Mouse (Mus musculus) MEL (cell line): Measurements from ENCODE around the gene Tab2. TPM values are rescaled to one million over a fixed set of nuclear protein-coding genes. Genes with fewer than 3 reads are reported as not detected.

Experiments used
- DNase-seq: peaks from one replicate; pipeline ENCODE4 v3.0.0; 2011; ENCODE audit warnings: low read depth, low spot score
- H3K27ac ChIP-seq: 2 replicates; pipeline ENCODE4 v1.5.1; 2012; ENCODE audit warnings: low read depth, mild to moderate bottlenecking, control low read depth, low read length, moderate library complexity; ENCODE audit not compliant: control insufficient read depth
- H3K27me3 ChIP-seq, 2 experiments: fragments of 150-350 bp in 1 of 2; sonication (generic) in 1 of 2; 2 replicates each; pipeline ENCODE4 v1.6.1; 2012; ENCODE audit warnings: low read length in 2 of 2, mild to moderate bottlenecking in 2 of 2, improper control_type of control experiment in 1 of 2, moderate library complexity in 1 of 2; ENCODE audit not compliant: insufficient read depth in 2 of 2, control insufficient read depth in 1 of 2
- H3K36me3 ChIP-seq, 2 experiments: 2 replicates each; pipeline ENCODE4 v1.6.1; 2012 to 2014; ENCODE audit warnings: low read length in 2 of 2, improper control_type of control experiment in 1 of 2, inconsistent platforms in 1 of 2, mild to moderate bottlenecking in 1 of 2; ENCODE audit not compliant: insufficient read depth in 2 of 2, control insufficient read depth in 1 of 2
- H3K4me1 ChIP-seq, 2 experiments: fragments of 150-350 bp in 1 of 2; sonication (generic) in 1 of 2; 2 replicates each; pipeline ENCODE4 v1.6.1; 2012; ENCODE audit warnings: low read length in 2 of 2, improper control_type of control experiment in 1 of 2, mild to moderate bottlenecking in 1 of 2; ENCODE audit not compliant: insufficient read depth in 2 of 2, control insufficient read depth in 1 of 2
- H3K4me3 ChIP-seq, 2 experiments: fragments of 150-350 bp in 1 of 2; sonication (generic) in 1 of 2; 2 replicates each; pipeline ENCODE4 v1.5.1; 2012; ENCODE audit warnings: low read depth in 2 of 2, low read length in 2 of 2, mild to moderate bottlenecking in 2 of 2, moderate library complexity in 2 of 2, control low read depth in 1 of 2, improper control_type of control experiment in 1 of 2; ENCODE audit not compliant: control insufficient read depth in 1 of 2, insufficient read depth in 1 of 2
- H3K79me2 ChIP-seq: 2 replicates; pipeline ENCODE4 v1.6.1; 2012; ENCODE audit warnings: mild to moderate bottlenecking, low read length, moderate library complexity; ENCODE audit not compliant: control insufficient read depth, poor library complexity, insufficient read depth
- H3K9ac ChIP-seq: 2 replicates; pipeline ENCODE4 v1.6.1; 2012; ENCODE audit warnings: low read depth, mild to moderate bottlenecking, control low read depth, low read length, moderate library complexity; ENCODE audit not compliant: control insufficient read depth, poor library complexity, severe bottlenecking
- H3K9me3 ChIP-seq: fragments of 150-350 bp; sonication (generic); replicated peaks from 2 replicates; pipeline ENCODE4 v1.6.1; 2012; ENCODE audit warnings: mild to moderate bottlenecking, low read length, improper control_type of control experiment, moderate library complexity; ENCODE audit not compliant: insufficient read depth
- MAX ChIP-seq: IDR thresholded peaks from 2 replicates; pipeline ENCODE4 v1.6.1; 2011; ENCODE audit warnings: low read length, improper control_type of control experiment
- MAZ ChIP-seq: IDR thresholded peaks from 2 replicates; pipeline ENCODE4 v1.6.1; 2012; ENCODE audit warnings: low read depth, mild to moderate bottlenecking, inconsistent platforms, low read length, improper control_type of control experiment
- NELFE ChIP-seq: IDR thresholded peaks from 2 replicates; pipeline ENCODE4 v1.6.1; 2011; ENCODE audit warnings: low read depth, low read length, improper control_type of control experiment
- NRF1 ChIP-seq: IDR thresholded peaks from 2 replicates; pipeline ENCODE4 v1.6.1; 2014; ENCODE audit warnings: low read depth, mild to moderate bottlenecking, inconsistent platforms, low read length, improper control_type of control experiment, moderate library complexity; ENCODE audit not compliant: poor library complexity, insufficient read depth, severe bottlenecking
- RCOR1 ChIP-seq: IDR thresholded peaks from 2 replicates; pipeline ENCODE4 v1.6.1; 2012; ENCODE audit warnings: low read depth, mild to moderate bottlenecking, inconsistent platforms, low read length, improper control_type of control experiment
- SMC3 ChIP-seq: IDR thresholded peaks from 2 replicates; pipeline ENCODE4 v1.6.1; 2011; ENCODE audit warnings: low read depth, low read length, improper control_type of control experiment
- TAL1 ChIP-seq: IDR thresholded peaks from 2 replicates; pipeline ENCODE4 v1.6.1; 2012; ENCODE audit warnings: mild to moderate bottlenecking, inconsistent platforms, low read length, moderate library complexity, mixed read lengths
- TCF12 ChIP-seq: IDR thresholded peaks from 2 replicates; pipeline ENCODE4 v1.6.1; 2014; ENCODE audit warnings: low read depth, mild to moderate bottlenecking, inconsistent platforms, low read length, improper control_type of control experiment, moderate library complexity
- UBTF ChIP-seq: IDR thresholded peaks from 2 replicates; pipeline ENCODE4 v1.6.1; 2012; ENCODE audit warnings: low read depth, mild to moderate bottlenecking, inconsistent platforms, low read length, improper control_type of control experiment, moderate library complexity, borderline replicate concordance; ENCODE audit not compliant: insufficient read depth
- USF1 ChIP-seq: IDR thresholded peaks from 2 replicates; pipeline ENCODE4 v1.6.1; 2014; ENCODE audit warnings: low read depth, mild to moderate bottlenecking, inconsistent platforms, low read length, improper control_type of control experiment, moderate library complexity
- ZKSCAN1 ChIP-seq: IDR thresholded peaks from 2 replicates; pipeline ENCODE4 v1.6.1; 2012; ENCODE audit warnings: low read depth, mild to moderate bottlenecking, inconsistent platforms, low read length, improper control_type of control experiment, moderate library complexity
- polyA plus RNA-seq, 2 experiments: library from polyadenylated mRNA; stranded (reverse) in 1 of 2; unstranded in 1 of 2; fragments of >175 nt in 1 of 2; fragments of >200 nt in 1 of 2; gene quantifications; 2 replicates each; pipeline versions ENCODE4 v1.2.1 to v1.2.4; 2012; ENCODE audit warnings: low replicate concordance in 2 of 2, low read depth in 1 of 2; ENCODE audit not compliant: insufficient read length in 2 of 2, insufficient read depth in 1 of 2, missing spikeins in 1 of 2
- total RNA-seq: library from RNA; depleted of rRNA; stranded (reverse); fragments of 300-350 nt; gene quantifications from 2 replicates; pipeline ENCODE4 v1.2.3, GENCODE M21; 2012; rRNA removed

The Tab2 gene
- total and polyA plus RNA-seq, 3 experiments = 21.6 to 101 (median 70.5) TPM

DNA sequence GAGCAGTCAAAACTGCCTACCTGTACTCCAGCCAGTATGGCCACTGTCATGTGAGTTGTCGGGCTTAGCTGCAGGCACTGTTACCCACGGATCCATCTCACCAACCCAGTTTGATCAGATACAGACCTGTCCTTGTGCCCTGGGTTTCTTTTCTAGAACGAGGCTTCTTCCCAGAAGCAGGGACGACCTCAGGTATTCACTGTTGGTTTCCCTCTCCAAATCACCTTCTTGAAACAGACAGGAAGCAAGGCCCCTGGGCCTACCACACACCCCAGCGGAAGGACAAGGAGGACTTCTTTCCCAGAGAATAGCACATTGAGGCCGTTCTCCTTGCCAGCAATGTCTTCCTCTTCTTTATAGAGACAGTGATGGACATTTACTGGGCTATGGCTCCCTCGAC lies 95.5 kb downstream of the Tab2 start:
- no peak for DNase-seq
- TF ChIP-seq TAL1 (no peak), UBTF (no peak), NRF1 (no peak), TCF12 (no peak), MAX (no peak), NELFE (no peak), MAZ (no peak), ZKSCAN1 (no peak), SMC3 (no peak), USF1 (no peak), RCOR1 (no peak)
- Histone ChIP-seq H3K4me3 (no peak overlapping the region), H3K27ac (no peak overlapping the region), H3K9ac (no peak overlapping the region), H3K36me3 (no peaks in the 10 kb centered on the region), H3K4me1 (no peaks in the 10 kb centered on the region), H3K9me3 (no peaks in the 10 kb centered on the region), H3K79me2 (no peaks in the 10 kb centered on the region), H3K27me3 (no peaks in the 10 kb centered on the region)

Other genes starting within 250 kb of the Tab2 start
- gene Katna1, start 230.2 kb downstream of the Tab2 start, total RNA-seq = 46.0 and 47.5 TPM in 2 replicates
- 100 to 1,000 TPM in 1 of 2 experiments, 10 to 100 TPM in 1; 43.3 to 222 TPM for gene Katna1, start 230.2 kb downstream of the Tab2 start, polyA plus RNA-seq
- 9.2 and 9.7 TPM in 2 replicates for gene Ginm1, start 163.4 kb downstream of the Tab2 start, total RNA-seq
- gene Ginm1, start 163.4 kb downstream of the Tab2 start, polyA plus RNA-seq = 10 to 100 TPM in 1 of 2 experiments, not detected in 1; 13.8 TPM
- gene Ppil4, start 163.3 kb downstream of the Tab2 start, total RNA-seq = 30.1 and 34.7 TPM in 2 replicates
- 10 to 100 TPM; 30.5 to 86.3 TPM for gene Ppil4, start 163.3 kb downstream of the Tab2 start, polyA plus RNA-seq
- gene Zc3h12d, start 123.8 kb downstream of the Tab2 start, total RNA-seq = not detected in 2 replicates
- gene Zc3h12d, start 123.8 kb downstream of the Tab2 start, polyA plus RNA-seq = not detected